Mouse (Mus musculus): ENCODE results near the gene Klk12.

Klk12 gene

DNA sequence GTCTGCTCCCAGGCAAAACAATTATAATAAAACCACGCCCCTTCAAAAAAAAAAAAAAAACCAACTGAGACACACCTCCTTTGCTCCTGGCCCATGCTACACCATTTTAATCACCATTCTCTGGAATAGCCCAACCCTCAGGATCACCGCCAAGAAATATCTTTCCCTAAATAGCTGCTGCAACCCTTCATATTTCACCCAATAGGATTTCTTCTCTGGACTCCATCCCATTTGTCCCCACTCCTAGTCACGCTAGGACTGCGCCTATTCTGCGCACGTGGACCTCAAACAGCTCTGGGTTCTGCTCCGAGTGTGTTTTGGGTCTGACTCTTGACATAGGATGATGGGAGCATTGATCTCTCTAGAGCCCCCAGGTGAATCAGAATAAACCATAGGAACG is 27.7 kb downstream of the Klk12 start:
- no peak for DNase-seq (ENCODE audit: low spot score in 2 of 2)

DNA sequence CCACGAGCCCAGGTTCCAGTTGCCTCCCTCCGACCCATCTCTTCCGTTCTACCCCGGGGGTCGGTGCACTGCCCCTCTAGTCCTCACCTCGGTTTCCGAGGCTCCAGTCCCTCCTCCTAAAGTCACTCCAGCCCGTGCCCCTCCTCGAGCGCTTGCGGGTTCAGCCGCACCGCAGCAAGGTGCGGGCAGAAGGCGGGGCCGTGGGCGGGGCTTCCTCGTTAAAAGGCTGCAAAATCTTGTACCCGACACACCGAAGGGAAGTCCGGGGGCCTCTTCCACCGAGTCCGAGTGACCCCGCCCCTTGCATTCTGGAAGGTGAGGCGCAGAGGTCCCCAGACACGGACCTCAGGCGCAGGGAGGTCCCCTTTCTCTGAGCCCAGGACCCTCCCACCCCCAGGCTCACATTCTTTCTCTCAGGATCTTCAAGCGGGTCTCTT is 28.7 kb downstream of the Klk12 start, which contains the start of gene Klk8:
Klk8 (plus strand) TSS at position 245 of the 437 bp plus-strand sequence.
- no peak for DNase-seq (ENCODE audit: low spot score in 2 of 2)

DNA sequence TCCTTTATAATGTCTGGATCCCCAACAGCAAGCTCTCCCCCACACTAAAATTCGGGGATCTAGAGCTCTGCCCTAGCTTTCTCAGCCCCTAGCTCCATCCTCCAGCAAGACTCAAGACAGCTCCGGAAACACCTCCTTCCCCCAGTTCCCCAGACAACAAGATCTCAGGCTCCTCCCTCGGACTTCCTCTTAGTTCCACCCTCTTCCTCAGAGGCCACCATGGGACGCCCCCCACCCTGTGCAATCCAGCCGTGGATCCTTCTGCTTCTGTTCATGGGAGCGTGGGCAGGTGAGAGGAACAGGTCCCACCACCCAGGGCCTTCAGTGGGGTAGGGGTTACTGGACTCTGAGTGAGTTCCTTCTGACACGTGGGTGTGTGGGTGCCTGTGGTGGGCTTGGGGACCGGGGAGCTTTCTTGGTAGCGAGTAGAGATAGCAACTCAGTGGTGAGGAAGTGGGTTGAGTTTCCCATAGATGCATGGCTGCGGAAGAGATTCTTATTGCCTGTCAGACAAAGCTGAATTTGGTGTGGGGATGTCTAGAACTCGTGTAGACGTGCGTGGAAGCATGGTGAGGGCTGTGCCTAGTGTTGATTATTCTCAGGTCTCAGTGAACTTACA is 29.3 kb downstream of the Klk12 start:
- no peak for DNase-seq (ENCODE audit: low spot score in 2 of 2)

DNA sequence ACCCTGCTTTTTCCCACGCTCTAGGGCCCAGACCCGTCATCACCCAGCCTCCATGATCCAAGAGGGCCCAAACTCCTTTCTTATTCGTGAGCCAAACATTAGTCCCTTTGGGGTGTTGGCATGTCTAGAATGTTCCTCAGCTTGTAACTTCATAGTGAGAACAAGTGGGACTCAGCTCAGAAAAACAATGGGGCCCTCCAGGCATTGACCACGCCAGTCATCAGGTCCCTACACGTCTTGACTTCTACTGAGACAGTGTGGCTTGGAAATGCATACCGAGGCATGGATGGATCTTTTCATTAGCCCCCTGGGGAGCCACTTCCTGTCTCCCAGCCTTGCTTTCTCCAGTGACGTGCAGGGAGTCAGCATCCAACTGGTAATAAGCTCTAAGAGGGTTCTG is 31.2 kb downstream of the Klk12 start:
- no peak for DNase-seq (ENCODE audit: low spot score in 2 of 2)

DNA sequence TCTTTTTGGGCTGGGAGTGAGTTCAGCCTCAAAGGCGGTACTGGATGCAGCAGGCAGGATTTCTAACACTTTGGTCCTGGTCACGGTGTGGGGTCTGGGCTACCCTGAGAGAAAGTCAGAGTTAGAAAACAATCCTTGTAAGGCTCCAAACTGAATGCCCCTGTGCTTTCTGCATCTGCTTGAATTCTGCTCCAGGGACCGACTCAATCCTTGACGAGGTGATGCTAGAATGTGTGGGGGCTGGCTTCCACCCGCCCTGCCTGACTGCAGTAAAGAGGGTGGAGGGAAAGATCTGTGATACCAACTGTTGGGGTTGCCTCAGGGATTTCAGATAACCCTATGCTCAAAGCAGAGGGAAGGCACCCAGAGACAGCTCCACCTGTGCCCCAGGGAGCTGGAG is 42.3 kb downstream of the Klk12 start, which contains the start of gene Klk7:
Klk7 (plus strand) TSS at position 301 of the 400 bp plus-strand sequence.
- DNase-seq (ENCODE audit: low spot score in 2 of 2) = no peak

- no peak for DNase-seq (ENCODE audit: low spot score in 2 of 2)
Observed at GRCm38 (mm10) chr7:43815211-43815610, 46.5 kb downstream of the Klk12 start.

DNA sequence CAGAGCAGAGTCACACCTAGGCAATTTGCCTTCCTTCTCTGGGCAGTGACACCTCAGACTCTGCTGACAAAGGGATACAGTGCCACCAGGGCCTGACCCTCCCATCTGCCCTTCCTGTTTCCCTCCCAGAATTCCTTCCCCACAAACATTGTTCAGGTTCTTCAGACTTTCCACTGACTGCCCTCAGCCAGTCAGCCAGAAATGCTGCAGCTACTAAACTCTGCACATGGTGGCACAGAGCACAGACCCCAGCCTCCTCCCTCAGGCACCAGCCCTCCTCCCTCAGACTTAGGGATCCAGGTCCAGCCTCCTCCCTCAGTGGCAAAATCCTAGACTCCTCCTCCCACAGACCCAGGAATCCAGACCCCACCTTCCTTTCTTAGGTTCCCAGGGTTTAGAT is 48.0 kb downstream of the Klk12 start:
- no peak for DNase-seq (ENCODE audit: low spot score in 2 of 2)

- no peak for DNase-seq (ENCODE audit: low spot score in 2 of 2)
Observed at GRCm38 (mm10) chr7:43821581-43821980, 52.9 kb downstream of the Klk12 start.
